Mouse (Mus musculus) embryonic facial prominence, embryonic 10.5 days (tissue): ENCODE results near the gene Mymx. TPM values are rescaled to one million over a fixed set of nuclear protein-coding genes. Genes with fewer than 3 reads are reported as not detected.
A peak's percentile ranks its signal among the peaks of the same experiment; 100 is the strongest.
"Not testable (repeated sequence)": the region's sequence is repeated elsewhere in the genome, so short reads cannot be mapped to it uniquely, and the experiment has no call there.

Experiments
- DNase-seq: peaks from one replicate; pipeline ENCODE4 v3.0.0-alpha.2; 2017; ENCODE audit warnings: low spot score
- H3K27ac ChIP-seq: fragments of 300-500 bp; sonication (generic); replicated peaks from 2 replicates; pipeline ENCODE4 v1.5.1; 2016; ENCODE audit warnings: mild to moderate bottlenecking
- H3K27me3 ChIP-seq: fragments of 300-500 bp; sonication (generic); replicated peaks from 2 replicates; pipeline ENCODE4 v1.6.1; 2016; ENCODE audit warnings: low read depth, mild to moderate bottlenecking; ENCODE audit not compliant: poor library complexity, severe bottlenecking
- H3K36me3 ChIP-seq: fragments of 300-500 bp; sonication (generic); replicated peaks from 2 replicates; pipeline ENCODE4 v1.6.1; 2016; ENCODE audit warnings: mild to moderate bottlenecking, moderate library complexity
- H3K4me1 ChIP-seq: fragments of 300-500 bp; sonication (generic); 2 replicates; pipeline ENCODE4 v1.6.1; 2016
- H3K4me3 ChIP-seq: fragments of 300-500 bp; sonication (generic); 2 replicates; pipeline ENCODE4 v1.5.1; 2016; ENCODE audit warnings: mild to moderate bottlenecking, moderate library complexity
- H3K9me3 ChIP-seq: fragments of 300-500 bp; sonication (generic); 2 replicates; pipeline ENCODE4 v1.6.1; 2016; ENCODE audit warnings: mild to moderate bottlenecking
- WGBS: fragments of 180-500 bp; shearing (Covaris S2); methylation state at CpG from one replicate; pipeline ENCODE4 v1.1.7; 2016; 5-methylcytosine and 5-hydroxymethylcytosine counted together
- polyA plus RNA-seq: library from polyadenylated mRNA; unstranded; fragments of >200 nt; fragmentation: Nextera tagmentation; extraction: Ambion mirVana; gene quantifications from 2 replicates; pipeline ENCODE4 v1.2.1, GENCODE M21; 2016

Gene Mymx
- polyA plus RNA-seq, 1 experiment from 2014 or later: 0.39 TPM

GRCm38 (mm10) chr17:45626577-45627134 lies 24.8 kb upstream of the Mymx start:
- Histone ChIP-seq H3K4me1 (peaks cover 41% of the 10 kb centered on the region), H3K27me3 (no peaks in the 10 kb centered on the region; the same call in 1 of the 2 replicates), H3K9me3 (no peaks in the 10 kb centered on the region), H3K27ac (peak overlapping the region; percentile 30; the same call in 1 of the 2 replicates), H3K36me3 (no peaks in the 10 kb centered on the region), H3K4me3 (peak overlapping the region; percentile 36)
- 24% methylated on average over 15 of the region's 15 CpGs for WGBS
- DNase-seq: peak; percentile 81

- not testable (repeated sequence) for H3K4me3 ChIP-seq, DNase-seq, H3K36me3 ChIP-seq, H3K27me3 ChIP-seq, H3K9me3 ChIP-seq, H3K27ac ChIP-seq
- WGBS: 90% methylated on average over 8 of the region's 8 CpGs
- peaks cover 36% of the 10 kb centered on the region for H3K4me1 ChIP-seq
Observed at GRCm38 (mm10) chr17:45623425-45623824, 21.5 kb upstream of the Mymx start.

DNA sequence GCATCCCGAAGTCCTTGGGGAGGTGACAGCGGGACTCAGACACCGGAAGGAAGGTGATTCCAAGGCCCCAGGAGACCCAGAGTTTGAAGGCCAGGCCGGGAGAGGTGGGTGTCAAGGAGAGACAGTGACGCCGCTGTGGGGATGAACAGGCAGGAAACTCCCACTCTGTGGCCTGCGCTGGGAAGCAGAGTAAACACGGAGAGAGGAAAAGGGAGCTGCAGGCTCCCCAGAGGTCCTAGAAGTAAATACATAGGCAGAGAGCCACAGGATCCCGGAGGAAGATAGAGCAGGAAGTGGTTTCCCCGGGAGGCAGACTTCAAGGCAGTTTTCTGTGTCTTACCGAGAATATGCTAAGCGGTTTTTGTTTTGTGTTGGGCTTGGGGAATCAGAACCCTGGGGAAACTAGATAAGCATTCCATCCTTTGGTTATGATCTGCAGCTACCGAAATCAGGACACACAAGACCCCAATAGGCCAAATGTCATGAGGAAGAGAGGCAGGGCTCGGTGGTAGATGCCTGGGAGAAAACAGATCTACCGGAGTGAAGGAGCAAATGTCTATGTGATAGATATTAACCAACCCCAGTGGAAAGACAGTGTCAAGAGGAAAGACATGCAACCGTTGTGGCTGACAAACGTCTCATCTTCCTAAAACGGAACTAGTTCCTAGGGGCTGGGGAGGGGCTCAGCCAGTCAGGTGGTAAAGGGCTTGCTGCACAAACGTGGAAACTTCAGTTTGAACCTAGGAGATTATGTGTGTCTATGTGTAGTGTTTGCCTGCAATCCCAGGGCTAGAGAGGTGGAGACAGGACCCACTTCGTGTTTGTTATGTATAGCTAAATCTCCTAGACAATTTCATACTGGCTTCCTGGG lies 17.7 kb upstream of the Mymx start:
- DNase-seq: no peak

GRCm38 (mm10) chr17:45618941-45619385 lies 17.1 kb upstream of the Mymx start:
- no peaks in the 10 kb centered on the region for H3K9me3 ChIP-seq
- 7% methylated on average over 8 of the region's 8 CpGs for WGBS
- H3K27ac ChIP-seq: peak overlapping the region; percentile 82
- peak overlapping the region; percentile 52 for H3K4me3 ChIP-seq
- peak; percentile 60 for DNase-seq
- peaks cover 18% of the 10 kb centered on the region for H3K4me1 ChIP-seq
- no peaks in the 10 kb centered on the region for H3K36me3 ChIP-seq
- no peaks in the 10 kb centered on the region for H3K27me3 ChIP-seq

More for the DNA sequence above, 17.7 kb upstream of the Mymx start:
- 23% methylated on average over 20 of the region's 20 CpGs for WGBS
- Histone ChIP-seq H3K27me3 (no peaks in the 10 kb centered on the region), H3K36me3 (no peaks in the 10 kb centered on the region), H3K4me3 (peak overlapping the region; percentile 52), H3K4me1 (peaks cover 18% of the 10 kb centered on the region), H3K27ac (peak overlapping the region; percentile 82), H3K9me3 (no peaks in the 10 kb centered on the region)

DNA sequence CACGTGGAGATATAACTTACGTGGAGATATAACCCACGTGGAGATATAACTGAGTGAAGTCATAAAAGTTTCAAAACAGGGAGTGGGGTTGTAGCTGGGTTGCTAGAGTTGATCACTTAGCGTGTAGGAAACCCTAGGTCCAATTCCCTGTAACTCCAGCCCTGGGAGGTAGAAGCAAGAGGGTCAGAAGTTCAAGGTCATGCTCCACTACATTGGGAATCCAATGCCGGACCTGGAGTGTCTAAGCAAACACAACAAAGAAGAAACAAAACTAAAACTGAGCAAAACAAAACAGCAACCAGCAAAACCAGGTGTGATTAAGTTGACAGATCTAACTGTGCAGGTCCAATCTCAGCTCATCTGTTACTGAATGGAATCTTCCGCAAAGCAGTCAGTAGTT lies 15.8 kb upstream of the Mymx start:
- 90% methylated on average over 6 of the region's 6 CpGs for WGBS
- H3K4me3 ChIP-seq: no peak overlapping the region
- H3K27me3 ChIP-seq: no peaks in the 10 kb centered on the region
- H3K4me1 ChIP-seq: peaks cover 18% of the 10 kb centered on the region
- no peak for DNase-seq
- no peak overlapping the region for H3K27ac ChIP-seq
- no peaks in the 10 kb centered on the region for H3K9me3 ChIP-seq
- H3K36me3 ChIP-seq: no peaks in the 10 kb centered on the region

- no peak for DNase-seq
- 87% methylated on average over 3 of the region's 3 CpGs for WGBS
- H3K27me3 ChIP-seq: no peaks in the 10 kb centered on the region
- H3K27ac ChIP-seq: no peak overlapping the region
- no peaks in the 10 kb centered on the region for H3K36me3 ChIP-seq
- no peaks in the 10 kb centered on the region for H3K9me3 ChIP-seq
- H3K4me3 ChIP-seq: no peak overlapping the region
- H3K4me1 ChIP-seq: peaks cover 24% of the 10 kb centered on the region
Observed at GRCm38 (mm10) chr17:45616679-45617078, 14.8 kb upstream of the Mymx start.

DNA sequence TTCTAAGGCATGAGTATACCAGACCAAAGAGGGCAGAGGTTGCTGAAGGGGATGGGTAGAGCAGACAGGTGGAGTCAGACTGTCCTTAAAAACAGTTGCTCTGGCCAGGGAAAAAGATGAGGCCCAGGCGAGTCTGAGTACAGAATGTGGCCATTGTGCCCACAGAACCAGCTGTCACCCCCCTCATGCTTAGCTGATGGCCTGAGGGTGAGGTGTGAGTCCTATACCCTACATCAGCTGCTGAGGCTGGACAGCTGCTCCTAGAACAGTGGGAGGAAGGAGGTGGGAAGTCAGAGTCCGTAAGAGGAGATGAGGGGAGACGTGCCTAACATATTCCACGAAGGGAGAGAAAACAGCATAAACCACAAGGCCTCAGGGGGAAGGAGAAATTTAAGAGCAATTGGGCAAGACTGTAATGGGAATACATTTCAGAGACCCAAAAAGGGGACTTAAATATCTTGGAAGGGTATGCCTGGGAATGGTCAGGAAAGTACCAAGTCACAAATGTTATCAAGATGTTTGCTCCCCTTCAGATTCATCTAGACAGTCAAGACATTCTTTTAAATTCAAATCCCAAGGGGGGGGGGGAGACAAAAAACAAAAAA lies 14.2 kb upstream of the Mymx start:
- H3K4me1 ChIP-seq: peaks cover 25% of the 10 kb centered on the region
- WGBS: 48% methylated on average over 4 of the region's 4 CpGs
- no peaks in the 10 kb centered on the region for H3K36me3 ChIP-seq
- no peaks in the 10 kb centered on the region for H3K9me3 ChIP-seq
- DNase-seq: no peak
- H3K27me3 ChIP-seq: no peaks in the 10 kb centered on the region
- H3K4me3 ChIP-seq: no peak overlapping the region
- H3K27ac ChIP-seq: no peak overlapping the region

GRCm38 (mm10) chr17:45612921-45613320 lies 11.0 kb upstream of the Mymx start:
- Histone ChIP-seq H3K27ac (no peak overlapping the region), H3K36me3 (no peaks in the 10 kb centered on the region), H3K9me3 (no peaks in the 10 kb centered on the region), H3K4me1 (peaks cover 19% of the 10 kb centered on the region), H3K4me3 (no peak overlapping the region), H3K27me3 (no peaks in the 10 kb centered on the region)
- WGBS: 87% methylated on average over 7 of the region's 7 CpGs
- DNase-seq: no peak

GRCm38 (mm10) chr17:45612008-45612407 lies 10.1 kb upstream of the Mymx start:
- Histone ChIP-seq H3K4me3 (no peak overlapping the region), H3K9me3 (no peaks in the 10 kb centered on the region), H3K27me3 (no peaks in the 10 kb centered on the region), H3K36me3 (no peaks in the 10 kb centered on the region), H3K27ac (no peak overlapping the region), H3K4me1 (peaks cover 18% of the 10 kb centered on the region)
- DNase-seq: no peak
- WGBS: 78% methylated on average over 8 of the region's 8 CpGs

DNA sequence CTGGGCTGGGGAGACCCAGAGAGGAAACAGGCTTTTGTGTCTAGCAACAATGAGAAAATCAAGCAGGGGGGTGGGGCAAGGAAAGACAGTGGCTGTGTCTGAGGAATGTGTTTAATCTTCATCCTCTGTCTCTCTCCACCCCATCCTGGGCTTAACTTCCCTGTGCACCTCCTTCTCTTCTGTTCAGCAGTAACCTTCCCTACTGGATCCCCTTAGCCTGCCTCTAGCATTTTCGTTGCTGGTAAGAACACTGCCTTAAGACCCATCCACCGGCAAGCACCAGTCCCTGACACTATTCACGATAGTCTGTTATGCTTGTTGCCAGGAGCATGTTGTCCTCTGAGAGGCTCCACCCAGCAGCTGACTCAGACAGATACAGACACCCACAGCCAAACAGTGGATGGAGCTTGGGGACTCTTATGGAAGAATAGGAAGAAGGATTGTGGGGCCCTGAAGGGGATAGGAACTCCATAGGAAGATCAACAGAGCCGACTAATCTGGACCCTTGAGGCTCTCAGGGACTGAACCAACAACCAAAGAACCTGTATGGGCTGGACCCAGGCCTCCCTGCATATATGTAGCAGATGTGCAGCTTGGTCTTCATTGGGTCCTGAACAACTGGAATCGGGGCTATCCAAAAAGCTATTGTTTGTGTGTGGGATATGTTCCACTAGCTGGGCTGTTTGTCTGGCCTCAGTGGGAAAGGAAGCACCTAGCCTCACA lies 8.4 kb upstream of the Mymx start:
- Histone ChIP-seq H3K36me3 (no peaks in the 10 kb centered on the region), H3K27me3 (no peaks in the 10 kb centered on the region), H3K4me3 (no peak overlapping the region), H3K27ac (peak overlapping the region; percentile 63; the same call in 1 of the 2 replicates), H3K4me1 (peaks cover 18% of the 10 kb centered on the region), H3K9me3 (no peaks in the 10 kb centered on the region)
- WGBS: 40% methylated on average over 5 of the region's 5 CpGs
- DNase-seq: no peak

- 91% methylated on average over 4 of the region's 4 CpGs for WGBS
- H3K9me3 ChIP-seq: no peaks in the 10 kb centered on the region
Observed at GRCm38 (mm10) chr17:45608396-45608795, 6.5 kb upstream of the Mymx start.

More at GRCm38 (mm10) chr17:45608396-45608795, 6.5 kb upstream of the Mymx start:
- H3K4me3 ChIP-seq: no peak overlapping the region
- H3K27ac ChIP-seq: no peak overlapping the region
- H3K4me1 ChIP-seq: peaks cover 18% of the 10 kb centered on the region
- peaks cover 6% of the 10 kb centered on the region for H3K27me3 ChIP-seq
- no peak for DNase-seq
- H3K36me3 ChIP-seq: no peaks in the 10 kb centered on the region
